Mouse (Mus musculus): ENCODE measurements around the gene Fcrlb.

Gene Fcrlb

DNA sequence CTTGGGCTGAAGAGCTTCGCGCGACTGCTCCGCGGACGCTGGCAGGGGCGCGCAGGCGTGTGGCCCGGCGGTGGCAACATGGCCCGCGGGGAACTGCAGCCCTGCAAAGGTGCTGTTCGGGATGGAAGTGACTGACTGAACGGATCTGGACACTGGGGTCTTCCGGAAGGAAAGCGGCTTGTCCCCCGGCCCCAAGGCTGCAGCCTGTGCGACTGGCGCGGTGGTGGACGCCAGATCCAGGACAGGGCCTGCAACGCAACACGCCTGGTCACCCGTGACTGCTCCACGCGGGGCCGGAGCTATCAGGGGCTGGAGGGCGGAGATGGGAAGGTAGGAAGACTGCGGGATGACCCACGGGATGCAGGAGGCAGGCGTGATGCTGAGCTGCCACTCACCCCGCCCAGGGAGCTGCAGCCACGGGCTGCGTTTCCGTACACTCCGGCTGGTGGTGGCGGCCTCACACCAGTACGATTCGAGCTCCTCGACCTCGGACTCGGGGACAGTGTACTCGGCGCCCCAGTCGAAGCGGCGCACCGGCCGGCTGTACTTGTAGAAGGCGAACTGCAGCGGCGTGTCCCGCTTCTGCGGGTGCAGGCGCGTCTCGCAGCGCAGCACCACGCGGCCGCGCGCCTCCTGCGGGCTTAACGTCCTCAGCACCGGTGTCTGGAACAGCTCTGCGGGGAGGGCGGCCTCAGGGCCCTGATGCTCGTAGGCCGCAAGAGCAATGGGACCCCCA is 5.1 kb downstream of the Fcrlb start:
- DNase-seq: peak; percentile 66 to 70

- DNase-seq: no peak
Measured at GRCm38 (mm10) chr1:170907111-170907455, 5.7 kb downstream of the Fcrlb start.

DNA sequence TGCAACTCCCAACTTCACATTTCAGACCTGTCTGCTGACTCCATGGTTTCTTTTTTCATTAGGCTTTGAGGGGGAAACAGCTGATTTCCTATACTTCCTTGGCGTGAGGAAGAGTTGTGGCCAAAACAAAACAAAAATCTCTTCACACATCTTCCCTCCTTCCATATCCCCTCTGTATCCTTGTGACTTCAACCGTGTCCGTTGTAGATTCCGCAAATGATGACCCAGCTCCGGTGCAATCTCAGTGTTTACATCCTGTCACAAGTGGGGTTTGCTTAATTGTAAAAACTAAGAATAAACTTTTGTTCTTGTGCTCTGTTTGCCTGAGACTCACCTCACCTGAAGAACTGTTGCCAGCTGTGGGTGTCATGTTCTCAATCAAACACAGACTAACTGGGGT is 9.3 kb downstream of the Fcrlb start:
- no peak for DNase-seq

- DNase-seq: peak; percentile 86 to 87
Measured at GRCm38 (mm10) chr1:170901536-170902238, 11.1 kb downstream of the Fcrlb start.

DNA sequence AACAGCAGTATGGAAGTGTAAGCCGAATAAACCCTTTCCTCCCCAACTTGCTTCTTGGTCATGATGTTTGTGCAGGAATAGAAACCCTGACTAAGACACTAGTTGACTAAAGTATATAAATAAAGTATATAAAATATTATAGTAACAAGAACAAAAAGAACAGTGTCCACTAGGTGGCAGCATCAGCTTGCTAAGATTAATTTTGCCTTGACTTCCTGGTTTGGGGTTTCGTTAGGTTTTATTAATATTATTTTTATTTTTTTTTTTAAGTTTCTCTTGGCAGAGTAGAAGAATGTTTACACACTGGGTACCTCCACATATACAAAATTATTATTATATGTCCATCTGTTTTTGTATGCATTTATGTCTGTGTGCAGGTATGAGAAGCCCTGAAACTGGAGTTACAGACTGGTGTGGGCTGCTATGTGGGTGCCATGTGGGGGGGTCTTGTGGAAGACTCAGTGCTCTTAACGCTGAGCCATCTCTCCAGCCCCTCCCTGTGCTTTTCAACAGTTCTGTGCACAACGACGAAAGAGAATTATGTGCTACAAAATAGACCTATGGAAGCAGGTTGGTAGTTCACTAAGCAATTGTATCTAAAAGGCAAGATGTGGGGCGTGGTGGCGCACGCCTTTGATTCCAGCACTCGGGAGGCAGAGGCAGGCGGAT is 11.8 kb downstream of the Fcrlb start:
- peak; percentile 42 to 62 for DNase-seq

GRCm38 (mm10) chr1:170898413-170899075 is 14.2 kb downstream of the Fcrlb start:
- no peak for DNase-seq

DNA sequence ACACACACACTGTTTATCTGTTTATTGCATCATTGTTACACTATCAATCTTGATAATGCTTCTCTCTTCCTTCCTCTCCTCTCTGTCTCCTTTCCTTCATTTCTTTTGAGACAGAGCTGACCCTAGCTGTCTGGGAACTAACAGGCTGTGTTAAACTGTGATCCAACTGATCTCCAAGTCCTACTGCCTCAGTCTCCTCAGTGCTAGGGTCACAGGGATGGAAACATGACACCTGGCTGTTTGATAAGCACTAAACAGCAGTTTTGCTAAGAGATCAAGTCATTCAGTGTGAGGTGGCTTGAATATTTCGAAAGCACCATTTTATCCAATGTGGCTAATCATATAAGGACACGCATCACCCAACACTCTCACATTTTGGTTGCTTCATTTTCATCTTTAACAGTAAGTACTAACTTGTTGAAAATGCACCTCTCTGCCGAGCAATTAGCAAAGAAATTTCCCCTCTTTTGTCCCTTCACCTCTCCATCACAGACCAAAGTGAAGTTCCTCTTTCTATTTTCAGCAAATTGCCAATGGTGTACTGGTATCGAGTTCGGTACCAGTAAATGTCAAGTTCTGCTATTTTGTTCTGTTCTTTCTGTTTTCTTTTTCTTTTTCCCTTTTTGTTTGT is 16.0 kb downstream of the Fcrlb start:
- DNase-seq: no peak

DNA sequence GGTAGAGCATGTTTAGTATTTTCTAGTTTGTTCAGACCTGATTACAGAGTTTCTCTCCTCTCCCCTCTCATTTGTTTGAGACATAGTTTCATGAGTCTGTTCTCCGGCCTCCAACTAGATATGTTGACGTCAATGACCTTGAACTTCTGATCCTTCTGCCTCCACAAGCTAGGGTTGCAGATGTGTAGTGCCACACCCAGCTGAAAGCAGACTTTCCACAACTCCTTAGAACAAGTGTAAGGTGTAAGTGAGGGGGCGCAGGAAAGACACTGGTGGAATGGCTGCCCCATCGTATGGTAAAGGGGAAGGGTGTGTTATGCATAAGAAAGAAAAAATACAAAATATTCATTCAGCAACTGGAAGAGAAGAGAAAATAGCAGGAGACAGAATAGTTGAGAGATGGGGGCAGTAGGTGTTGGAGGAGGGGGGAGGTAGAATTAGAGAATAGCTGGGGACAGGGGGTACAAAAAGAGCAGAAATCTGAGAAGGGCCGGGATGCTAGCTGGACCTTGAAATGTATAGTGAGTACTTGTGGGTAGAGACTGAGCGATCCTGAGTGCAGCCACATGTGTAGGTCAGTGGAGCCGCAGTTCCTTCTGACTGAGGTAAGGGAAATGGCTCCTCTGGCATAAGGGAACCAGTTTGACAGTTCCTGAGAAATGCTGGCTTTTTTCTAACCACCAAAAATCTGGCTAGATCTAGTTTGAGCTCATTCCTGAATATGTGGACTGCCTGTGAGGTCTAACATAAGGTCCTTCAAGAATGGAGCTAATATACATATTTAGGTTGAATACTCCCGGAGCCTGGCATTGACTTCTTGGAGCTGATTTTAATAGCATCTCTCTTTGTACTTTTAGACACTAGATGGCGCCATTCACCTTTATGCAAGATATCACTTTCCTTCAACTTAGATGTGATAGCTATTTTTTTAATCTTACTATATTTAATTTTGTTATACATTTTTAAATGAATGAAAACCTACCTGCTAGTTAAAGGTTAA is 17.8 kb downstream of the Fcrlb start:
- DNase-seq: peak; percentile 12 to 18

DNA sequence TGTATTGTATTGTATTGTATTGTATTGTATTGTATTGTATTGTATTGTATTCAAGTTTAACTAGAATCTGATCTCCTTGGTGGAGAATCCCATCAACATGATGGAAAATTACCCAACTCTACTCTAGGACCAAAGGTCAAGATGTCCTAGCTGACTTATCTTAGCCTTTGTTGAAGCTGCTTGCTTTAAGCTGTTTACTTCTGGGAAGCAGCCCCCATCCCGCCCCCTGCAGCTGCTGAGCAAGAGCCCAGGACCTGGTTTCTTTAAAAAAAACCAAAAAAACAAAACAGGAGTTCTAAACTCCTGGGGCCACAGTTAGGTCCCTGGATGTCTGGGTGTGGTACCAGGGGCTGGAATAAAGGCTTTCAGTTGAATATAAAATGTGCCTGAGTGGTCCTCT is 20.5 kb downstream of the Fcrlb start:
- DNase-seq: no peak

DNA sequence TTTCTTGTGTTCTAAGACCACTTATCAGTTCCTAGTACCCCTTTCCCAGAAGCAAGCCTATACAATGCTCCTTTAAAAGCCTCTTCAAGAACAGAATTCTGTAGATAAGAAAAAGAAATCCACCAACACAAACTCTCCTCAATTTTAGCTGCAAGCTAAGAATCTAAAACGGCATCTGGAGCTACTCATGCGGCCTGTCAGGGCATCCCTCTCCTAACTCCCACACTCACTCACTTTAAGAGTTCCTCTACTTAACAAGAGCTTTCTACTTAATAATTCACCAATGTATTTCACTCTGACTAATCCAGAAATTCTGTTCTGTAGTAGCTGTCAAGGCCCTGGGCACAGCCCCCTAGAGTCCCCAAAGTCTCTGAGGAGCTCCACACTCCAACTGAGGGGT is 21.1 kb downstream of the Fcrlb start:
- DNase-seq: no peak

- DNase-seq: no peak
Measured at GRCm38 (mm10) chr1:170889310-170889709, 23.4 kb downstream of the Fcrlb start.

DNA sequence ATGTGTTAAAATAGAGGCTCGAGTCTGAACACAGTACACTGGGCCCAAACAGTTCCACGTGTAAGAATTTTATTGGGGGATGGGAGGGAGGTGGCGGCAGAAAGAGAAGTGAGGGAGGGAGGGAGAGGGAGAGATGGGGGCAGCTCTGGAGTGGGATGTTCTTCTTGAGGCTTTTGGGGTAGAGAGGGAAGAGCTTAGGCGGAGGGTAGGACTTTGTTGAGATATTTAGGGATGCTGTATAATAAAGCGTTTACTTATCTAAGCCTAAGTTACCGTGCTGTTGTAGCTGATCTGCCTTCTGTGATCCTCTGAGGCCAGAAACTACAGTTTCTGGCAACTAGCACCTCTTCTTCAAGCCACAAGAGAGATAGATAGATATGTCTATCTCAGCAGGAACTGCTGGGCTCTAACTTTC is 26.7 kb downstream of the Fcrlb start:
- no peak for DNase-seq

GRCm38 (mm10) chr1:170884978-170885561 is 27.7 kb downstream of the Fcrlb start, which contains the start of the genes Gm26620 and Dusp12:
Gene Gm26620 (plus strand): TSS chr1:170885065.
Gene Dusp12 (minus strand): TSS chr1:170885540.
- DNase-seq: peak; percentile 90 to 93

DNA sequence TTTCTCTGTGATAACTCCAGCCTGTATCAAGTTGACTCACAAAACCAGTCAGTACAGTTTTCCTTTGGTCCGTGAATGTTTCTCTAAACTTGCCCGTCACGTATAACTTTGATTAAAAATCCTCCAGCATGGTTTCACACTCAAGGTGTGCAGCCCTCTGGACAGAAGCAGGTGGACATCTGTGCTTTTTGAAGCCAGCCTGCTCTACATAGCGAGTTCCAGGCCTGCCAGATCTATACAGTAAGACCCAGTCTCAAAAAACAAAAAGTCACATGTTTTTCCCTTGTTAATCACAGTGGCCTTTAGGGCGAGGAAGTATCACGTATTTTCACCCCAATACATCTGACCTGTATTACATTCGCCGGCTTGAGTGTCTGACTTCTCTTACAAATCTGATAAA is 28.4 kb downstream of the Fcrlb start:
- DNase-seq: no peak

- no peak for DNase-seq
Measured at GRCm38 (mm10) chr1:170882915-170883485, 29.7 kb downstream of the Fcrlb start.

DNA sequence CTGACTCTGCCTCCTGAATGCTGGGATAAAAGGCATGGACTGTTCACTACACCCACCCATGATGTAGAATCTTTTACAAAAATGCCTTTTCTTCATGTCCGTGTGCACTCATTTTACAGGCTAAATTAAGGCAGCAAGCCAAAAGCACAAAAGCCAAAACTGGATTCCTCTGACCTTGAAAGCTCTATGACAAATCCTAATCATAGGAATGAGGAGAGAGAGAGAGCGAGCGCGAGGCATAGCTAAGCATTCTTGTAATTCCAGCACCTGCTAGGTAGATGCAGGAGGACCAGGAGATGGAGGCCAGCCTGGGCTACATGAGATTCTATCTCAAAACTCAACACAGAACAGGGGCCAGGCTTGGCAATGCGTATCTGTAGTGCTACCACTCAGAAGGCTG is 35.8 kb downstream of the Fcrlb start:
- DNase-seq: no peak

DNA sequence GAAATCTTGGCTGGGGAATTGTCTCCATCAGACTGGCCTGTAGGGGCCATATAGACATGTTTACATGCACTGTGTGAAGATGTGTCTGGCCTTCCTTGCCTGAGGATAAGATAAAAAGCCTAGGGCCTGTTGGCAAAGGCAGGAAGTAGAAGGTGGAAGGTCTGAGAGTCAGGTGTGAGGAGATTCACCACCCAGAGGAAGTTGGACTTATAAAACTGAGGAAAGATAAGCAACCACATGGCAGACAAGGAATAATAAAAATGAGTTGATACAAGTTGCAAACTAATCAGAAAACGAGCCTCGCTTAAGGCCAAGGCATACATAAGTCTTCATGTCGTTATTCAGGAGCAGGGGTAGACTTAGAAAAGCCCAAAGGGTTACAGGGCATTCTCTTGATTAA is 37.1 kb downstream of the Fcrlb start:
- no peak for DNase-seq

DNA sequence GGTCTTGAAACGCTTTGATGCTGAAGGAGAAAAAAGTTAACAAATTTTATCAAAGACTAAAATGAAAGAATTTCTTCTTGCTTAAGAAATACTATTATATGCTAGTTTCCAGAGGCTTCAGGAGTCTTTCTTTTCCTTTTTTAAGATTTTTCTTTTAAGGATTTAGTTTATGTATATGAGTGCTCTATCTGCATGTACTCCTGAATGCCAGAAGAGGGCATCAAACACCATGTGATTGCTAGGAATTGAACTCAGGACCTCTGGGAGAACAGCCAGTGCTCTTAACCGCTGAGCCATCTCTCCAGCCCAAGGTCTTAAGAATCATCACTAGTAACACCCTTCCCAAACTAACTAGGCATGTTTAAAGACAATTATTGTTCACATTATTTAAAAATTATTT is 40.8 kb downstream of the Fcrlb start:
- no peak for DNase-seq

GRCm38 (mm10) chr1:170871402-170871801 is 41.3 kb downstream of the Fcrlb start:
- DNase-seq: no peak

GRCm38 (mm10) chr1:170868905-170869283 is 43.8 kb downstream of the Fcrlb start:
- no peak for DNase-seq
